Mouse (Mus musculus) midbrain, embryonic 15.5 days (tissue): ENCODE data around the gene Dhdds. TPM values are rescaled to one million over a fixed set of nuclear protein-coding genes. Genes with fewer than 3 reads are reported as not detected.

ENCODE experiments used
- ATAC-seq: fragments of 200-750 bp; cut with Nextera tagmentation; replicated peaks from 2 replicates; pipeline ENCODE4 v1.8.0; 2017; ENCODE audit warnings: moderate TSS enrichment
- H3K27ac ChIP-seq: fragments of 300-500 bp; sonication (generic); 2 replicates; pipeline ENCODE4 v1.5.1; 2015; ENCODE audit warnings: mild to moderate bottlenecking, inconsistent platforms
- H3K27me3 ChIP-seq: fragments of 300-500 bp; sonication (generic); replicated peaks from 2 replicates; pipeline ENCODE4 v1.6.1; 2015; ENCODE audit warnings: inconsistent platforms
- H3K36me3 ChIP-seq: fragments of 300-500 bp; sonication (generic); replicated peaks from 2 replicates; pipeline ENCODE4 v1.6.1; 2015; ENCODE audit warnings: inconsistent platforms
- H3K4me1 ChIP-seq: fragments of 300-500 bp; sonication (generic); 2 replicates; pipeline ENCODE4 v1.6.1; 2015; ENCODE audit warnings: inconsistent platforms
- H3K4me2 ChIP-seq: fragments of 300-500 bp; sonication (generic); 2 replicates; pipeline ENCODE4 v1.6.1; 2015; ENCODE audit warnings: inconsistent platforms, mild to moderate bottlenecking, moderate library complexity
- H3K4me3 ChIP-seq: fragments of 300-500 bp; sonication (generic); 2 replicates; pipeline ENCODE4 v1.5.1; 2015; ENCODE audit warnings: mild to moderate bottlenecking, inconsistent platforms
- H3K9ac ChIP-seq: fragments of 300-500 bp; sonication (generic); 2 replicates; pipeline ENCODE4 v1.6.1; 2015; ENCODE audit warnings: mild to moderate bottlenecking, inconsistent platforms
- H3K9me3 ChIP-seq: fragments of 300-500 bp; sonication (generic); 2 replicates; pipeline ENCODE4 v1.6.1; 2016; ENCODE audit warnings: inconsistent platforms
- whole genome bisulfite sequencing: fragments of 180-500 bp; shearing (Covaris S2); methylation state at CpG from one replicate; pipeline ENCODE4 v1.1.7; 2015; ENCODE audit warnings: mixed read lengths; 5-methylcytosine and 5-hydroxymethylcytosine counted together
- polyA plus RNA-seq: library from polyadenylated mRNA; unstranded; fragments of >200 nt; fragmentation: Nextera tagmentation; extraction: Ambion mirVana; gene quantifications from 2 replicates; pipeline ENCODE4 v1.2.1, GENCODE M21; 2015

The Dhdds gene
- polyA plus RNA-seq, 1 experiment from 2014 or later, result 45.9 TPM

DNA sequence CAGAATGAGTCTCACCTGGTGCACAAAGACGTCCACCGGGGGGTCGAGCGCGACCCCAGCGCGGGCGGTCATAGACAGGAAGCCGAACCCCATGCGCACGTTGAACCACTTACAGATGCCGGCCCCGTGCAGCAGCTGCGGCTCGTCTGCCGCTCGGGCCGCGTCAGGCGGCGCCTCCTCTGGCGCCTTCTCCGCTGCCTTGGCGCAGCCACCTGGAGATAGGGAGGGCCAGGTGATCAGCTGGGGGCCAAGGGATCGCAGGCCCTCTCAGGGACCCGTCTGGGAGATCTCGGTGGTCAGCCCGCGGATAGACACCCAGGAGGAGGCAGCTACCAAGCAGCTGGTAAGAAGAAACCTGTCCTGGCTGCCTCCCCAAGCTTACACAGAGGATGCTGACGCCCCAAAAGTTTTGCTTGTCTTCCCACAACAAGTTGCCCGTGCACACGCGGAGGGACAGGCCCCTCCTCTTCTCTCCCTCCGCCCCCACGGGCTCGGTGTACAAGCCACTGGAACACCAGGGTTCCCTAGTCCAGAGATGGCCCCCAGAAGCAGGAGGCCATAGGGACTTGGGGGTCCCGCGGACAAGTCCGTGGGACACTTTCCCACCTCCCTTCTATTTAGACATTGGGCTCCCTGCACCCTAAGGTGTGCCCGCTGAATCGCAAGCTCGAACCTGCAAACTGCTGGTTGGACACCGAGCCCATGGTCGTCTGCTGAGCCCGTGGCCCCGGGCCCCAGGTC lies 17.5 kb upstream of the Dhdds start:
- WGBS, result under 1% methylated on average over 45 of the region's 46 CpGs
- H3K4me1 ChIP-seq, result peaks cover 38% of the 10 kb centered on the region
- H3K4me2 ChIP-seq, result peak overlapping the region; percentile 63
- H3K9ac ChIP-seq, result peak overlapping the region; percentile 30; the same call in 1 of the 2 replicates
- no peaks in the 10 kb centered on the region for H3K36me3 ChIP-seq
- no peak for ATAC-seq
- H3K4me3 ChIP-seq, result peak overlapping the region; percentile 37
- H3K27me3 ChIP-seq, result peaks cover 11% of the 10 kb centered on the region; the same call in 1 of the 2 replicates
- no peaks in the 10 kb centered on the region for H3K9me3 ChIP-seq
- no peak overlapping the region for H3K27ac ChIP-seq

DNA sequence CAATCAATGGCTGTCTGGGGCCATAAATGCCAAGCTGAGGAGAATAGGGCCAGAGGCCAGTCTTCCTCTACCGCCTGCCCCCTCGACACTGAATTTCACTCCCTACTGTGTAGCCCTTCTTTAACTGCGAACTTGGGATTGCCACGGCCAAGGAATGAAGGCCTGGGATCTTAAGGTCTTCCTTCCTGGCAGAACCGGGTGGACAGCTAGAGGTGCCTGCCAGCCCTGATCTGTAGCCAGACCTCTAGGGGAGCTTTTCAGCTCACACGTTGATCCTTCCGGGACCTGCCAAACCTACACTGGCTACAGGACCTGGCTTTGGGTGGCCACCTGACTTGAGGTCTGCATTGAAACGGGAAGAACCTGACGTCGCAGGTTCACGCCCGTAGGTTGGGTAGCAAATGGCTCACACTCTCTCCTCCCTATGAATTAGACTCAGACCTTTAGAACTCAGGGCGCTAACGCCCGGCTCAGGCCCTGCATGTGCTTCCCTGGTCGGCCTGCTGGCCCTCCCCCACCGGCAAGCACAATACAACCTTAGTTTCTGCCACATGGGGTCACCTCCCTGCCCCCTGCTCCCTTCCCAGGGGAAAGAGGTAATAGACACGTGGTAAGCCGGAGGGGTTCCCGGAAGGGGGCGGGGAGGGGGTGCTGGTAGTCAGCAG lies 16.6 kb upstream of the Dhdds start:
- Histone ChIP-seq H3K9me3 (no peaks in the 10 kb centered on the region), H3K4me1 (peaks cover 38% of the 10 kb centered on the region), H3K4me2 (peak overlapping the region; percentile 63), H3K36me3 (no peaks in the 10 kb centered on the region), H3K9ac (no peak overlapping the region), H3K27me3 (peaks cover 11% of the 10 kb centered on the region; the same call in 1 of the 2 replicates), H3K4me3 (peak overlapping the region; percentile 37), H3K27ac (no peak overlapping the region)
- 3% methylated on average over 21 of the region's 21 CpGs for WGBS
- no peak for ATAC-seq

DNA sequence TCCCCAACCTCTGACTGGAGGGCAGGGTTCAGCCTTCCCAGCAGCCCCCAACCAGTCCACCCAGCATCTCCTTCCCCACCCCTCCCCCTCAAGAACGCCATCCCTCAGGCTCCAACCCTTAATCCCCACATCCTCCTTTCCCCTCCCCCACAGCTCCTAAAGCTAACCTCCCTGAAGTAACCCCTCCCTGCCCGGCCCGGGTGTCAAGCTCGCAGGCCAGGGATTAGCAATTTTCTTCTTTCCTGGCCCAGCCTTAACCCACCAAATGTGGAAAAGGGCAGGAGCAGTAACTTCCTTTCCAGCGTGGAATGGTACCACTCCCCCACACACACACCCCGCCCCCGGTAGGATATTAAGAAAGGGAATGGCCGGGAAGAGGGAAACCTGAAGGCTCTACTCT lies 16.0 kb upstream of the Dhdds start:
- Histone ChIP-seq H3K4me2 (peak overlapping the region; percentile 63), H3K27ac (no peak overlapping the region), H3K27me3 (peaks cover 11% of the 10 kb centered on the region; the same call in 1 of the 2 replicates), H3K4me1 (peaks cover 38% of the 10 kb centered on the region), H3K4me3 (0 out of 2 replicates have a peak overlapping the region, but pooled peaks have one; percentile 37), H3K9ac (no peak overlapping the region), H3K9me3 (no peaks in the 10 kb centered on the region), H3K36me3 (no peaks in the 10 kb centered on the region)
- ATAC-seq, result no peak
- WGBS, result 2% methylated on average over 8 of the region's 8 CpGs

DNA sequence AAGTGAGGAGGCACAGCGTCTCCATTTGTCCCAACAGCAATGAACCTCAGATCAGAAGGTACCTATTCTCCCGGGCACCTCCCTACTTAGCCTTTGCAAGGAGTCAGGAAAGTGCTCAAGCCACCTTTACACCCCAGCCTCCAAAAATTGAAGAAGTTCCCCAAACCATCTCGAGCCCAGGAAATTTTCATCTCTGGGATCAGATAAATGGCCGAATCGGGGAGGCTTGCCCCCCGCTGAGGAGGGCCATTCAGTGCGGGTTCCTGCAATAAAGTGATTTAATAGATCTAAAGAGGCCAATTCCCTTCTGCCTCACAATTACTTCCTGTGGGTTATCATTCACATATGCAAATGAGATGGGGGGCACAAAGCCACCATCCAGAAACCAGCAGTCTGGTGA lies 15.5 kb upstream of the Dhdds start:
- no peak overlapping the region for H3K9ac ChIP-seq
- H3K4me1 ChIP-seq, result peaks cover 38% of the 10 kb centered on the region
- H3K27ac ChIP-seq, result no peak overlapping the region
- H3K27me3 ChIP-seq, result peaks cover 11% of the 10 kb centered on the region; the same call in 1 of the 2 replicates
- 5% methylated on average over 7 of the region's 7 CpGs for WGBS
- H3K4me3 ChIP-seq, result no peak overlapping the region
- no peak for ATAC-seq
- no peaks in the 10 kb centered on the region for H3K9me3 ChIP-seq
- H3K4me2 ChIP-seq, result no peak overlapping the region
- H3K36me3 ChIP-seq, result no peaks in the 10 kb centered on the region

DNA sequence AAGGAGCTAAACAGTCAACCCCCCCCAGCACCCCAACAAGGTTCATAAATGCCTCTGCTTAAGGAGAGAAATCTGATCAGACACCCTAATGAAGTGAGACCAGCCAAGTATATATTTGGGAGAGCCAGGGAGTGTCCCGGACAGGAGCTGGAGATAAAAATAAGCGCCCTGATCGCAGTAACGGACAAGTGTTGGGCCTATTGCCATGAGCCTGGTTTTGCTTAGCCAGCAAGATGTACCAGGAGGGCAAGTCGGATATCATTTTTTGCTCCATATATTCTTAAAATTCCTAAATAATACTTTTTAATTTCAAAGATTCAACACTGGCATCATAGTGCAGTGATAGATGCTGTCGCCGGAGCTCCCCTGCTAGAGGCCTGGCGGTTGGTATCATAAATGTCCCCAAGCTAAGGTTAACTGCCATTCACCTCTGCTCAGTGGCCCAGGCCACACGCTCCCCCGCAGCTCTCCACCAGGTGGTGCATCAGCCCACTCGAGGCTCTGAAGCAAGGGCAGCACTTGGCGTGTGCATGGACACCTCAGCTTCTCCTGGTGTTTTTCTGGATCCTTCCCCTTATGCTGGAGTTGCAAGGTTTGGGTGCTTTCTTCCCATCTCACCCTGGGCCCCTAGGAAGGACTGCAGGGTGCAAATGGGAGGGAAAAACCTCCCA lies 12.3 kb upstream of the Dhdds start:
- H3K9me3 ChIP-seq, result no peaks in the 10 kb centered on the region
- H3K4me3 ChIP-seq, result no peak overlapping the region
- H3K4me1 ChIP-seq, result peaks cover 17% of the 10 kb centered on the region
- ATAC-seq, result no peak
- H3K9ac ChIP-seq, result no peak overlapping the region
- H3K36me3 ChIP-seq, result no peaks in the 10 kb centered on the region
- no peak overlapping the region for H3K27ac ChIP-seq
- H3K27me3 ChIP-seq, result 0 out of 2 replicates have a peak, but pooled peaks cover 6% of the 10 kb centered on the region
- H3K4me2 ChIP-seq, result no peak overlapping the region
- 45% methylated on average over 12 of the region's 12 CpGs for WGBS

DNA sequence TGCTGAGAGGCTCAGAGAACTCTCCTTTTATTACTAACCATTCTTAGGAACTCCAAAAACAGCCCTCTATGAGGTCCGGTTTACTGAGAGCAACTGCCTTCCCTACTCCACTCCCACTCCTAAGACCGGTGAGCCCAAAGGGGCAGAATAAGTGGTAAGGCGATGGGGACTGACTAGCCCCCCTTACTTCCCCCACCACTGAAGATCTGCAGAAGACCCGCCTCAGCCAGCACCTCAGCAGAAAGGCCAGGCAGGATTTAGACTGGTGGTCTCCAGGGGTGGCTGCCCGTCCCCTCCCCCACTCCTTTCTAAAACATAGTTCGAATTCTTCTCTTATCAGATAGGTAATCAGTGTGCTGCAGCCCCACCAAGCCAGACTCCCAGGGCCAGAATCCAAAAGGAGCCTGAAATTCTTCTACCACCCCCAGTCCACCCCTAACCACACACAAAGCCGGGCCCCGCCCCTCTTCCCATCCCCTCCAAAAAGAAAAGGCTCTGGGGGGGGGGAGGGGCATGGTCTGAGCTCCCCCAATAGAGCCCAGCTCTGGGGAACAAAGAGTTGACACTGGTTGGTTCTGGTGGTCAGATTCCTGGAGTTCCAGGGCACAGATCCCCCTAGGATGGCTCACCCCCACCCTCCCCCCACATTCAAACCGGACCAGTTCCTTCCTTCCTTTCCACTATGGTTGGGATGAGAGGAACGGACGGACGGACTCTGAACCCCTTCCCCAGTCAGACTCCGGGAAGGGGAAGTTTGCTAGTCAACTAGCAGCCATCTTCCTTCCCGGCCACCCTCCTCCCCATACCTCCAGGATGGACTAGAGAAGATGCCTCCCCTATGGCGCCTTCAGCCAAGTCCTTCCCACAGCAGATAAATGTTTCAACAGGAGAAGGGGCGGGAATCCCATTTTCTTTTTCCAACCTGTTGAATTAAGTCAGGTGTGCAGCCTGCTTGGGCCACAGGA lies 11.0 kb upstream of the Dhdds start:
- no peak overlapping the region for H3K27ac ChIP-seq
- H3K9me3 ChIP-seq, result no peaks in the 10 kb centered on the region
- peaks cover 4% of the 10 kb centered on the region; the same call in 1 of the 2 replicates for H3K4me1 ChIP-seq
- no peak overlapping the region for H3K4me3 ChIP-seq
- WGBS, result 3% methylated on average over 16 of the region's 16 CpGs
- no peak overlapping the region for H3K4me2 ChIP-seq
- no peak for ATAC-seq
- no peaks in the 10 kb centered on the region for H3K36me3 ChIP-seq
- no peaks in the 10 kb centered on the region for H3K27me3 ChIP-seq
- H3K9ac ChIP-seq, result no peak overlapping the region

DNA sequence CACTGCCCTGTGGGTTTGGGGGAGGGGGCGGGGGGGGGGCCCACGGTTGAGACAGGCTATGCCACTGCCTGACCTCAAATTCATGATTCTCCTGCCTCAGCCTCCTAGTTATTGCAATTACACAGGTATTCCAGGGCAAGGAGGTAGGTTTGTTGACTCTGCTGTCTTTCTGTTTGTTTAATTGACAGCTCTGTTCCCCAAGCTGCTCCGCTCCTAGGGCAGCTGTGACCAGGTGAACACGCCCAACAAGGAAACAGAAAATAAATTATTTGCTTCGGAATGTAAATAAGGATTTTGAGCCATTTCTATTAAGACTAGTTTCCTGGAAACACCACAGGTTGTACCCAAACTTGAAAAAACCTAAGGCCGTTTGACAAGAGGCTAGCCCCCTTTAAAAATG lies 9.0 kb upstream of the Dhdds start:
- no peak overlapping the region for H3K4me3 ChIP-seq
- no peak overlapping the region for H3K27ac ChIP-seq
- H3K4me2 ChIP-seq, result no peak overlapping the region
- H3K27me3 ChIP-seq, result no peaks in the 10 kb centered on the region
- WGBS, result 61% methylated on average over 6 of the region's 6 CpGs
- H3K4me1 ChIP-seq, result no peaks in the 10 kb centered on the region
- no peak overlapping the region for H3K9ac ChIP-seq
- ATAC-seq, result no peak
- no peaks in the 10 kb centered on the region for H3K9me3 ChIP-seq
- H3K36me3 ChIP-seq, result no peaks in the 10 kb centered on the region

DNA sequence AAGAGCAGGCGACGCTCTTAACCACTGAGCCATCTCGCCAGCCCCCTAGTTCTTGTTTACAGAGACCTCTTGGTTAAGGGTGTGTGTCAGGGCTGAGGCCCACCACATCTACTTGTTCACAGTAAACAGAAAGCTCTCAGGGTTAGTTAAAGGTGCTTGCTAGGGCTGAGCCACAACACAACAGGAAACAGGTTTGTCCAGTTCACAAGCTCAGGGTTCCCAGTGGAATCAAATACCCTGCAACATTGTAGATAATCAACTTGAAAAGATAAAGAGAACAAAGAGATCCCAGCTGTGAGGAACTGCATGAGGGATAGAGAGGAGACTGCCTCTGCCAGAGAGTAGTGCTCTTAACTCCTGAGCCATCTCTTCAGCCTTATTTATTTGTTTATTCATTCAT lies 6.1 kb upstream of the Dhdds start:
- H3K9ac ChIP-seq, result no peak overlapping the region
- no peaks in the 10 kb centered on the region for H3K36me3 ChIP-seq
- H3K27me3 ChIP-seq, result no peaks in the 10 kb centered on the region
- H3K4me1 ChIP-seq, result no peaks in the 10 kb centered on the region
- H3K27ac ChIP-seq, result no peak overlapping the region
- no peaks in the 10 kb centered on the region for H3K9me3 ChIP-seq
- H3K4me3 ChIP-seq, result no peak overlapping the region
- ATAC-seq, result no peak
- WGBS, result 89% methylated on average over 3 of the region's 3 CpGs
- no peak overlapping the region for H3K4me2 ChIP-seq

DNA sequence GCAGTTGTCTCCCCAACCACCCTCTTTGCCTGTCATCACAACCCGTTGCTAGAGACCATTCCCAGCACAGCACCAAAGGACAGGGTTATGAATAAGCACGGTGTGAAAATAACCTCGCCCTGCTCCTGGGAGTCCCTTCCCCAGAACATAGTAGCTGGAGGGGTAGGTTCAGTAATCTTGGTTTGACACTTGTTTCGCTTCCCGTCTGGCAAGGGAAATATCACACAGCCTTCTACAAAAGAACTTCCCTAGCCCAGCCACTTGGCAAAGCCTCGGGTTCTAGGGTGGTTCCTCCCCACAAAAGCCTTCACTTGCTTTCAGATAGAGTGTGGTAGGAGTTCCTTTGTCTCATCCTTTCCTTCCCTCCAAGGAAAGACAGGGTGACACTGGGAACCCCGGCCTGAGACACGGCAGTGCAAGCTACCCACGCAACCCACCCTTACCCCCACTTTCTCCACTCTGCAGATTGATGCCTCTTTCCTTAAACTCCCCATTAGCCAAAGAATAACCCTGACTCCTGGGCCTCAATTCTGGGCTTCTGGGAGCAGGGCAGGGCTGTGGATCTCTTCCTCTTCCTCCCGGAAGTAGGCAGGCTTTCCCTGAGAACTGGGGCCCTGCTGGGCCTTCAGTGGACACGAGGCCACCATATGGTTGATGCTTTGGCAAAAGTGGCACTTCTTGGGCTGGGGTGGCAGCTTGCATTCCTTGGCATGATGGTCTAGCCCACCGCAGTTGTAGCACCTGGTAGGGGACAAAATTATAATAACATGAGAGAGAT lies 5.1 kb upstream of the Dhdds start:
- Histone ChIP-seq H3K9me3 (no peaks in the 10 kb centered on the region), H3K4me3 (no peak overlapping the region), H3K36me3 (no peaks in the 10 kb centered on the region), H3K4me2 (no peak overlapping the region), H3K27ac (no peak overlapping the region), H3K27me3 (no peaks in the 10 kb centered on the region), H3K9ac (no peak overlapping the region), H3K4me1 (no peaks in the 10 kb centered on the region)
- WGBS, result 69% methylated on average over 12 of the region's 12 CpGs
- no peak for ATAC-seq

DNA sequence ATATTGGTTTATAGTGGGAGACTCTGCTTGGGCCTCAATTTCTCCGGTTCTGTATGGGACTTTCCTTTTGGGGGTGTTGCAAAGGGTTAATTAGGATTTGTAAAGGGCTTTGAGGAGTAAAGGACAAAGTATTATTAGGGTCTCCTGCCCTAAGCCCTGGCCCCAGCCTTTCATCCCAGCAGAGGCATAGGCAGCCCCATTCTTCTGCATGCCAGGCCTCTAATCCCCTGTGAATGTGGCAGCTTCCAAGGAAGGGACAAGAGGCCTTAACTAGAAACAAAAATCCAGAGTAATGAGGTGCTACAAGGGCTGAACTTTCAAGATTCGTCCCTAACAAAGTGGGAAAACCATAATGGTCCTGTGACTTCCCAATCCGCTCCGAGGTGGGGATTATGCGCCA lies 2.2 kb upstream of the Dhdds start:
- no peak overlapping the region for H3K4me3 ChIP-seq
- H3K4me2 ChIP-seq, result no peak overlapping the region
- H3K4me1 ChIP-seq, result peaks cover 13% of the 10 kb centered on the region
- ATAC-seq, result no peak
- H3K9me3 ChIP-seq, result no peaks in the 10 kb centered on the region
- 9% methylated on average over 5 of the region's 5 CpGs for WGBS
- no peak overlapping the region for H3K9ac ChIP-seq
- no peaks in the 10 kb centered on the region for H3K36me3 ChIP-seq
- no peaks in the 10 kb centered on the region for H3K27me3 ChIP-seq
- no peak overlapping the region for H3K27ac ChIP-seq

DNA sequence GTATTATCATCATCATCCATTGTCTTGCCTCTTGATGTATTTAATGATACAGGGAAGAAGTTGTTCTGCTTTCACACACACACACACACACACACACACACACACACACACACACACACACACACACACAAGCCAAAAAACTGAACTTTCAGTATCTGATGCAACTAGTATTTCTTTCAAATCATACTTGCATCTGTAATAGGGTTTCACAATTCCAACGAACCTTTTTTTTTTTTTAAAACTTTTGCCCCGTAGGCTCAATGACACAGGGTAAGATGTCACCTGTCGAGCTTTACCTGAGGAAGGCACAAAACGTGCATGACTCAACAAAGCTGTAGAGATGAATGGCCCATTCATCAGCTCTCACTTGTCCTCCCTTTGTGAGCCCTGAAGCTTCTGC lies 1.5 kb upstream of the Dhdds start:
- no peak overlapping the region for H3K4me3 ChIP-seq
- 20% methylated on average over 4 of the region's 4 CpGs for WGBS
- H3K27ac ChIP-seq, result no peak overlapping the region
- H3K36me3 ChIP-seq, result no peaks in the 10 kb centered on the region
- no peak overlapping the region for H3K4me2 ChIP-seq
- H3K27me3 ChIP-seq, result no peaks in the 10 kb centered on the region
- no peaks in the 10 kb centered on the region for H3K9me3 ChIP-seq
- no peak overlapping the region for H3K9ac ChIP-seq
- ATAC-seq, result no peak
- peaks cover 13% of the 10 kb centered on the region for H3K4me1 ChIP-seq
